ENCODE assay signal across 9 mouse cellular contexts in genomic region chr17:30609305-30609979, GRCm38 (mm10). TPM values are rescaled to one million over a fixed set of nuclear protein-coding genes. Genes with fewer than 3 reads are reported as not detected.
DNase-seq lines count a peak whose midpoint lies in the region; ATAC-seq and TF ChIP-seq lines count a peak whose summit lies in the region.
"Had no signal": no experiment of that assay in that cellular context is flagged by ENCODE, and none has a peak within 500 bp of the region (broad histone marks: within the 10 kb centered on the region; RNA-seq: fewer than 3 reads in every experiment).

No protein-coding gene starts in this region.

- peak; percentile 42; the same call in 1 of the 2 replicates for TF ChIP-seq EP300 in ES-Bruce4 (IDR thresholded peaks at IDR 0.05; ENCODE audit: insufficient read depth, low read depth, low read length)
- TF ChIP-seq EP300 in liver, embryonic 14.5 days (IDR thresholded peaks at IDR 0.05; ENCODE audit: low read depth), result no peak

- no peaks in the 10 kb centered on the region for H3K27me3 ChIP-seq in kidney, embryonic 16.5 days (ENCODE audit: insufficient read depth, low read length)
- no peaks in the 10 kb centered on the region for H3K27me3 ChIP-seq in ES-Bruce4 (ENCODE audit: control insufficient read depth, insufficient read depth, low read length, poor library complexity, severe bottlenecking)
- H3K27me3 ChIP-seq in liver, embryonic 14.5 days (ENCODE audit: control insufficient read depth, insufficient read depth, low read length), result no peaks in the 10 kb centered on the region
- H3K27me3 ChIP-seq in forebrain, embryonic 13.5 days, result no peaks in the 10 kb centered on the region

- no peaks in the 10 kb centered on the region for H3K9me3 ChIP-seq in kidney, embryonic 16.5 days (ENCODE audit: low read length)
- H3K9me3 ChIP-seq in ES-Bruce4 (replicated peaks; ENCODE audit: control insufficient read depth, insufficient read depth, low read length, poor library complexity, severe bottlenecking), result no peaks in the 10 kb centered on the region
- no peaks in the 10 kb centered on the region for H3K9me3 ChIP-seq in liver, embryonic 14.5 days (ENCODE audit: control insufficient read depth, low read length)
- H3K9me3 ChIP-seq in forebrain, embryonic 13.5 days (replicated peaks), result no peaks in the 10 kb centered on the region

- no peak overlapping the region for H3K9ac ChIP-seq in kidney, embryonic 16.5 days (replicated peaks; ENCODE audit: low read length)
- 0 out of 2 replicates have a peak overlapping the region, but pooled peaks have one; percentile 29 for H3K9ac ChIP-seq in ES-Bruce4 (ENCODE audit: low read depth, poor library complexity, severe bottlenecking)
- H3K9ac ChIP-seq in liver, embryonic 14.5 days (replicated peaks), result peak overlapping the region; percentile 59
- no peak overlapping the region for H3K9ac ChIP-seq in forebrain, embryonic 13.5 days

- H3K4me2 ChIP-seq in kidney, embryonic 16.5 days (replicated peaks; ENCODE audit: low read depth, low read length), result no peak overlapping the region
- H3K4me2 ChIP-seq in liver, embryonic 14.5 days (ENCODE audit: low read depth), result peak overlapping the region; percentile 78
- no peak overlapping the region for H3K4me2 ChIP-seq in forebrain, embryonic 13.5 days

- no peak for DNase-seq in kidney, adult 11 months
- peak; percentile 68 for DNase-seq in brain, adult 2 months (ENCODE audit: low read depth, low spot score)
- DNase-seq in liver, embryonic 14.5 days (ENCODE audit: low read depth in 3 of 3, low spot score in 3 of 3), result peak in 2 of 3 experiments; percentile 40 to 64
- no peak for DNase-seq in adrenal gland, postnatal 36 days
- no peak for DNase-seq in retina, embryonic 14.5 days (ENCODE audit: low spot score)
- DNase-seq: heart, postnatal 14 days had no signal

- no peak for TF ChIP-seq POLR2A in ES-Bruce4 (IDR thresholded peaks at IDR 0.05; ENCODE audit: insufficient read depth, low read length)

- 0 out of 2 replicates have a peak overlapping the region, but pooled peaks have one; percentile 10 for H3K27ac ChIP-seq in kidney, embryonic 16.5 days (ENCODE audit: low read length)
- H3K27ac ChIP-seq in ES-Bruce4 (ENCODE audit: insufficient read depth, low read length), result peak overlapping the region; percentile 9; the same call in 1 of the 2 replicates
- H3K27ac ChIP-seq in liver, embryonic 14.5 days, result peak overlapping the region; percentile 66
- no peak overlapping the region for H3K27ac ChIP-seq in forebrain, embryonic 13.5 days

- no peak for TF ChIP-seq CTCF in ES-Bruce4 (IDR thresholded peaks at IDR 0.05; ENCODE audit: low read depth, low read length)
- TF ChIP-seq CTCF in liver, embryonic 14.5 days (IDR thresholded peaks at IDR 0.05; ENCODE audit: low read depth), result no peak

- 68% methylated on average over 16 of the region's 16 CpGs for WGBS in kidney, embryonic 16.5 days
- WGBS in liver, embryonic 14.5 days (ENCODE audit: insufficient replicate concordance), result 57% methylated on average over 16 of the region's 16 CpGs
- WGBS in forebrain, embryonic 13.5 days, result 86% methylated on average over 16 of the region's 16 CpGs

- peaks cover 36% of the 10 kb centered on the region for H3K4me1 ChIP-seq in kidney, embryonic 16.5 days (ENCODE audit: insufficient read depth, low read length)
- H3K4me1 ChIP-seq in ES-Bruce4 (ENCODE audit: control insufficient read depth, insufficient read depth, low read length), result no peaks in the 10 kb centered on the region
- H3K4me1 ChIP-seq in liver, embryonic 14.5 days (replicated peaks; ENCODE audit: control insufficient read depth in 2 of 2, insufficient read depth in 2 of 2, low read length in 1 of 2), result peaks cover 38 to 50% of the 10 kb centered on the region in 2 experiments
- H3K4me1 ChIP-seq in forebrain, embryonic 13.5 days, result peaks cover 37% of the 10 kb centered on the region

- ATAC-seq in kidney, embryonic 16.5 days (ENCODE audit: low FRiP score, low TSS enrichment), result no peak
- ATAC-seq in liver, embryonic 14.5 days (ENCODE audit: insufficient read depth), result peak; percentile 20; the same call in 1 of the 2 replicates
- ATAC-seq in forebrain, embryonic 13.5 days, result no peak

- no peak overlapping the region for H3K4me3 ChIP-seq in kidney, embryonic 16.5 days (ENCODE audit: low read length)
- peak overlapping the region; percentile 39 for H3K4me3 ChIP-seq in ES-Bruce4 (ENCODE audit: low read depth, low read length)
- peak overlapping the region; percentile 59 to 89 for H3K4me3 ChIP-seq in liver, embryonic 14.5 days (ENCODE audit: insufficient read depth in 1 of 2, low read depth in 2 of 2, low read length in 2 of 2)
- no peak overlapping the region for H3K4me3 ChIP-seq in forebrain, embryonic 13.5 days

- H3K36me3 ChIP-seq in kidney, embryonic 16.5 days (ENCODE audit: insufficient read depth, low read length), result 0 out of 2 replicates have a peak, but pooled peaks cover 7% of the 10 kb centered on the region
- peaks cover 2% of the 10 kb centered on the region; the same call in 1 of the 2 replicates for H3K36me3 ChIP-seq in ES-Bruce4 (ENCODE audit: control insufficient read depth, insufficient read depth, low read length, poor library complexity, severe bottlenecking)
- H3K36me3 ChIP-seq in liver, embryonic 14.5 days (replicated peaks; ENCODE audit: control insufficient read depth, insufficient read depth, low read depth), result peaks cover 11% of the 10 kb centered on the region
- H3K36me3 ChIP-seq in forebrain, embryonic 13.5 days (ENCODE audit: poor library complexity, severe bottlenecking), result no peaks in the 10 kb centered on the region

RNA-seq across cellular contexts. Expression of gene Dnah8, which starts 14.7 kb away (rescaled TPM):
- polyA plus RNA-seq in kidney, embryonic 16.5 days (2015; fragmentation: Nextera tagmentation; extraction: Ambion mirVana), result 0.82 and 1.2 TPM in 2 replicates
- polyA plus RNA-seq in ES-Bruce4 (2011; ENCODE audit: insufficient read depth, insufficient read length, low read depth, missing spikeins), result 25.8 and 34.7 TPM in 2 replicates
- 1.1 and 1.8 TPM in 2 replicates for polyA plus RNA-seq in liver, embryonic 14.5 days (2012; rRNA removed)
- 0.83 and 1.2 TPM in 2 replicates for polyA plus RNA-seq in liver, embryonic 14.5 days (2014; fragmentation: Nextera tagmentation; extraction: Ambion mirVana)
- total RNA-seq in adrenal gland, postnatal 36 days (2021), result under 1 TPM; 0.36 to 0.46 TPM
- polyA plus RNA-seq in forebrain, embryonic 13.5 days (2015; fragmentation: Nextera tagmentation; extraction: Ambion mirVana), result 0.84 and 0.85 TPM in 2 replicates

RNA-seq across cellular contexts. Expression of gene Glo1, which starts 17.2 kb away (rescaled TPM):
- 216 and 222 TPM in 2 replicates for polyA plus RNA-seq in kidney, embryonic 16.5 days (2015; fragmentation: Nextera tagmentation; extraction: Ambion mirVana)
- 175 and 190 TPM in 2 replicates for polyA plus RNA-seq in ES-Bruce4 (2011; ENCODE audit: insufficient read depth, insufficient read length, low read depth, missing spikeins)
- 98.1 and 103 TPM in 2 replicates for polyA plus RNA-seq in liver, embryonic 14.5 days (2012; rRNA removed)
- 273 and 280 TPM in 2 replicates for polyA plus RNA-seq in liver, embryonic 14.5 days (2014; fragmentation: Nextera tagmentation; extraction: Ambion mirVana)
- 100 to 1,000 TPM; 134 to 137 TPM for total RNA-seq in adrenal gland, postnatal 36 days (2021)
- 191 and 194 TPM in 2 replicates for polyA plus RNA-seq in forebrain, embryonic 13.5 days (2015; fragmentation: Nextera tagmentation; extraction: Ambion mirVana)

RNA-seq across cellular contexts. Expression of gene Btbd9, which starts 33.2 kb away (rescaled TPM):
- 58.0 and 58.3 TPM in 2 replicates for polyA plus RNA-seq in kidney, embryonic 16.5 days (2015; fragmentation: Nextera tagmentation; extraction: Ambion mirVana)
- 19.2 and 21.6 TPM in 2 replicates for polyA plus RNA-seq in ES-Bruce4 (2011; ENCODE audit: insufficient read depth, insufficient read length, low read depth, missing spikeins)
- polyA plus RNA-seq in liver, embryonic 14.5 days (2012; rRNA removed), result 2.6 and 2.7 TPM in 2 replicates
- polyA plus RNA-seq in liver, embryonic 14.5 days (2014; fragmentation: Nextera tagmentation; extraction: Ambion mirVana), result 8.0 and 9.6 TPM in 2 replicates
- 10 to 100 TPM; 35.6 to 45.4 TPM for total RNA-seq in adrenal gland, postnatal 36 days (2021)
- 111 and 116 TPM in 2 replicates for polyA plus RNA-seq in forebrain, embryonic 13.5 days (2015; fragmentation: Nextera tagmentation; extraction: Ambion mirVana)

Comparison
In these comparisons a context has a peak if more than half of its experiments do, and no peak if none do; other contexts are left out.
1. H3K4me3 ChIP-seq: peak in ES-Bruce4 (single experiment) and liver, embryonic 14.5 days (2 of 2); none in kidney, embryonic 16.5 days (single experiment) and forebrain, embryonic 13.5 days (single experiment).
2. H3K9ac ChIP-seq: peak in ES-Bruce4 (single experiment) and liver, embryonic 14.5 days (single experiment); none in kidney, embryonic 16.5 days (single experiment) and forebrain, embryonic 13.5 days (single experiment).
3. DNase-seq: peak in brain, adult 2 months (single experiment) and liver, embryonic 14.5 days (2 of 3); none in kidney, adult 11 months (single experiment), adrenal gland, postnatal 36 days (0 of 2) and retina, embryonic 14.5 days (single experiment).